8 mouse cellular contexts compared by ENCODE assay signal in the genomic region with DNA sequence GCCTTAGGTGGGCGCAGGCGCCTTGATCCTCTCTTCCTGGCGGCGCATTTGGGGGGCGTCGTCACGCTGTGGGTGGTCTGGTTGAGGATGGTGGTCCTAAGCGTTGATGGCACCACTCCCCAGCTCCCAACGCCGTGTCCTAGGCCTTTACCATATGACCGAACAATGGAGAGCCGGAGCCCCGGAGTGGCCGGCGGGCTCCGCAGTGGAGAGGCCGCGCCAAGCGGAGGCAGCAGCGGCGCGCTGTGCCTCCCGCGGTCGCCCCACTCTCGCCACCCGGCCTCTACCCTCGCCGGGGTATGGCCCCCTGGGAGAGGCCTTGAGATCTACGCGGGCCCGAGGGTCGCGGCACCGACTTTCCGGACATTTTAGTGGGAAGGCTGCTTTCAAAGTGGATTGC. TPM values are rescaled to one million over a fixed set of nuclear protein-coding genes. Genes with fewer than 3 reads are reported as not detected.
A peak's percentile ranks its signal among the peaks of the same experiment; 100 is the strongest.
DNase-seq lines count a peak whose midpoint lies in the region; ATAC-seq and TF ChIP-seq lines count a peak whose summit lies in the region.

No protein-coding gene starts in this region.

- peak overlapping the region; percentile 98 for H3K27ac ChIP-seq in hindbrain, embryonic 10.5 days
- peak overlapping the region; percentile 94 for H3K27ac ChIP-seq in liver, embryonic 14.5 days

- H3K79me3 ChIP-seq in C2C12 (ENCODE audit: low read depth) = no peaks in the 10 kb centered on the region

- no peak for TF ChIP-seq EP300 in liver, embryonic 14.5 days (IDR thresholded peaks at IDR 0.05; ENCODE audit: low read depth)

- H3K79me2 ChIP-seq in C2C12 (ENCODE audit: control insufficient read depth, insufficient read depth) = no peaks in the 10 kb centered on the region

- H3K4me3 ChIP-seq in C2C12 (ENCODE audit: insufficient read depth, poor library complexity, severe bottlenecking) = peak overlapping the region; percentile 55
- H3K4me3 ChIP-seq in hindbrain, embryonic 10.5 days = peak overlapping the region; percentile 92
- peak overlapping the region; percentile 75 to 77 for H3K4me3 ChIP-seq in liver, embryonic 14.5 days (ENCODE audit: insufficient read depth in 1 of 2, low read depth in 2 of 2, low read length in 2 of 2)

- peak overlapping the region; percentile 75 for H3ac ChIP-seq in C2C12 (ENCODE audit: control insufficient read depth, insufficient read length, low read depth)

- 0% methylated on average over 36 of the region's 36 CpGs for WGBS in hindbrain, embryonic 10.5 days
- under 1% methylated on average over 28 of the region's 36 CpGs for WGBS in liver, embryonic 14.5 days (ENCODE audit: insufficient replicate concordance)

- H3K9ac ChIP-seq in liver, embryonic 14.5 days (replicated peaks) = peak overlapping the region; percentile 88

- peak overlapping the region; percentile 83 for H3K4me2 ChIP-seq in liver, embryonic 14.5 days (ENCODE audit: low read depth)

- H3K4me1 ChIP-seq in hindbrain, embryonic 10.5 days (replicated peaks) = peaks cover 40% of the 10 kb centered on the region
- H3K4me1 ChIP-seq in liver, embryonic 14.5 days (replicated peaks; ENCODE audit: control insufficient read depth in 2 of 2, insufficient read depth in 2 of 2, low read length in 1 of 2) = peaks cover 10 to 13% of the 10 kb centered on the region in 2 experiments

- DNase-seq in frontal cortex, postnatal 14 days (ENCODE audit: low spot score in 2 of 2) = no peak
- DNase-seq in hindbrain, embryonic 10.5 days (ENCODE audit: low spot score) = no peak
- DNase-seq in liver, embryonic 14.5 days (ENCODE audit: low read depth in 3 of 3, low spot score in 3 of 3) = no peak
- peak; percentile 43 to 82 for DNase-seq in spleen, postnatal 4 days (ENCODE audit: low spot score in 2 of 2)
- DNase-seq in cerebellum, postnatal 36 days = no peak

- peak; percentile 29 for ATAC-seq in frontal cortex, adult (ENCODE audit: low TSS enrichment)
- ATAC-seq in common myeloid progenitor, adult 5-6 weeks (replicated peaks; ENCODE audit: low read depth, poor library complexity, severe bottlenecking) = peak; percentile 5; the same call in 1 of the 2 replicates
- ATAC-seq in liver, embryonic 14.5 days (ENCODE audit: insufficient read depth) = peak; percentile 34

- H3K36me3 ChIP-seq in C2C12 (ENCODE audit: control insufficient read depth, insufficient read depth) = peaks cover 19% of the 10 kb centered on the region
- H3K36me3 ChIP-seq in hindbrain, embryonic 10.5 days = peaks cover 29% of the 10 kb centered on the region
- peaks cover 30% of the 10 kb centered on the region for H3K36me3 ChIP-seq in liver, embryonic 14.5 days (replicated peaks; ENCODE audit: control insufficient read depth, insufficient read depth, low read depth)

- no peak for TF ChIP-seq CTCF in C2C12 (IDR thresholded peaks at IDR 0.05; ENCODE audit: control insufficient read depth, insufficient read depth, insufficient read length)
- TF ChIP-seq CTCF in liver, embryonic 14.5 days (IDR thresholded peaks at IDR 0.05; ENCODE audit: low read depth) = no peak

- no peaks in the 10 kb centered on the region for H3K27me3 ChIP-seq in C2C12 (ENCODE audit: control insufficient read depth, insufficient read depth, insufficient read length)
- H3K27me3 ChIP-seq in hindbrain, embryonic 10.5 days (ENCODE audit: insufficient read depth, poor library complexity, severe bottlenecking) = peaks cover 16% of the 10 kb centered on the region
- no peaks in the 10 kb centered on the region for H3K27me3 ChIP-seq in liver, embryonic 14.5 days (ENCODE audit: control insufficient read depth, insufficient read depth, low read length)

- no peaks in the 10 kb centered on the region for H3K9me3 ChIP-seq in hindbrain, embryonic 10.5 days
- H3K9me3 ChIP-seq in liver, embryonic 14.5 days (ENCODE audit: control insufficient read depth, low read length) = no peaks in the 10 kb centered on the region

TF ChIP-seq in C2C12, 6 proteins besides CTCF, POLR2A, EP300 and RAD21:
- TF ChIP-seq MAX (IDR thresholded peaks at IDR 0.05) = no peak
- no peak for TF ChIP-seq USF1 (IDR thresholded peaks at IDR 0.05; ENCODE audit: low read depth)
- no peak for TF ChIP-seq MYOG (IDR thresholded peaks at IDR 0.05; ENCODE audit: control insufficient read depth, extremely low read depth, insufficient read length)
- no peak for TF ChIP-seq FOSL1 (IDR thresholded peaks at IDR 0.05; ENCODE audit: insufficient read depth, low read length, poor library complexity, severe bottlenecking)
- no peak for TF ChIP-seq CEBPB (IDR thresholded peaks at IDR 0.05; ENCODE audit: low read depth)
- TF ChIP-seq MYOD1 (IDR thresholded peaks at IDR 0.05; ENCODE audit: control insufficient read depth, insufficient read length, low read depth) = no peak
TF ChIP-seq in C2C12: peak in this region for 0.

RNA-seq across cellular contexts. Expression of a gene that starts 0.4 kb away (rescaled TPM):
- 0.06 TPM for polyA plus RNA-seq in C2C12 (2012; fragmentation: generic; extraction: Trizol)
- total RNA-seq in common myeloid progenitor, adult 5-6 weeks (2017) = 0.18 and 0.29 TPM in 2 replicates
- polyA plus RNA-seq in hindbrain, embryonic 10.5 days (2016; fragmentation: Nextera tagmentation; extraction: Ambion mirVana) = 0.46 and 0.56 TPM in 2 replicates
- polyA plus RNA-seq in liver, embryonic 14.5 days (2012; rRNA removed) = 0.24 and 0.28 TPM in 2 replicates
- 0.14 and 0.25 TPM in 2 replicates for polyA plus RNA-seq in liver, embryonic 14.5 days (2014; fragmentation: Nextera tagmentation; extraction: Ambion mirVana)

RNA-seq across cellular contexts. Expression of a gene that starts 0.6 kb away (rescaled TPM):
- polyA plus RNA-seq in C2C12 (2012; fragmentation: generic; extraction: Trizol) = 31.6 TPM
- 72.4 and 94.7 TPM in 2 replicates for total RNA-seq in common myeloid progenitor, adult 5-6 weeks (2017)
- polyA plus RNA-seq in hindbrain, embryonic 10.5 days (2016; fragmentation: Nextera tagmentation; extraction: Ambion mirVana) = 128 and 133 TPM in 2 replicates
- polyA plus RNA-seq in liver, embryonic 14.5 days (2012; rRNA removed) = 46.7 and 71.1 TPM in 2 replicates
- 101 and 103 TPM in 2 replicates for polyA plus RNA-seq in liver, embryonic 14.5 days (2014; fragmentation: Nextera tagmentation; extraction: Ambion mirVana)

RNA-seq across cellular contexts. Expression of a gene that starts 8.8 kb away (rescaled TPM):
- not detected for polyA plus RNA-seq in C2C12 (2012; fragmentation: generic; extraction: Trizol)
- total RNA-seq in common myeloid progenitor, adult 5-6 weeks (2017) = not detected in 2 replicates
- polyA plus RNA-seq in hindbrain, embryonic 10.5 days (2016; fragmentation: Nextera tagmentation; extraction: Ambion mirVana) = not detected in 2 replicates
- not detected in 2 replicates for polyA plus RNA-seq in liver, embryonic 14.5 days (2012; rRNA removed)
- polyA plus RNA-seq in liver, embryonic 14.5 days (2014; fragmentation: Nextera tagmentation; extraction: Ambion mirVana) = not detected in 2 replicates

RNA-seq across cellular contexts. Expression of a gene that starts 26.2 kb away (rescaled TPM):
- 0.01 TPM for polyA plus RNA-seq in C2C12 (2012; fragmentation: generic; extraction: Trizol)
- total RNA-seq in common myeloid progenitor, adult 5-6 weeks (2017) = not detected in 2 replicates
- polyA plus RNA-seq in hindbrain, embryonic 10.5 days (2016; fragmentation: Nextera tagmentation; extraction: Ambion mirVana) = 0.56 and 0.58 TPM in 2 replicates
- not detected in 2 replicates for polyA plus RNA-seq in liver, embryonic 14.5 days (2012; rRNA removed)
- 0.05 and 0.08 TPM in 2 replicates for polyA plus RNA-seq in liver, embryonic 14.5 days (2014; fragmentation: Nextera tagmentation; extraction: Ambion mirVana)

RNA-seq across cellular contexts. Expression of a gene that starts 56.4 kb away (rescaled TPM):
- not detected for polyA plus RNA-seq in C2C12 (2012; fragmentation: generic; extraction: Trizol)
- not detected in 2 replicates for total RNA-seq in common myeloid progenitor, adult 5-6 weeks (2017)
- polyA plus RNA-seq in hindbrain, embryonic 10.5 days (2016; fragmentation: Nextera tagmentation; extraction: Ambion mirVana) = 0.10 TPM in 1 of 2 replicates, not detected in the other
- 0.02 and 0.03 TPM in 2 replicates for polyA plus RNA-seq in liver, embryonic 14.5 days (2012; rRNA removed)
- not detected in 2 replicates for polyA plus RNA-seq in liver, embryonic 14.5 days (2014; fragmentation: Nextera tagmentation; extraction: Ambion mirVana)

Comparison
In these comparisons a context has a peak if more than half of its experiments do, and no peak if none do; other contexts are left out.
1. DNase-seq: peak in spleen, postnatal 4 days (2 of 2); none in frontal cortex, postnatal 14 days (0 of 2), hindbrain, embryonic 10.5 days (single experiment), liver, embryonic 14.5 days (0 of 3) and cerebellum, postnatal 36 days (0 of 2).
2. Peak in every context shown above with its lines, with median percentiles within 50 percentile points of each other: ATAC-seq and H3K4me3 ChIP-seq.